Mouse (Mus musculus) embryonic fibroblast, embryonic 13.5 days (primary cell): ENCODE measurements at regions not wholly inside any gene's neighbourhood (a gene's known extent, or its start where the extent isn't known, plus 50 kb on each side); places are given as distances from the start of the nearest gene placed in this dataset.

ENCODE experiments used
- CTCF ChIP-seq: IDR thresholded peaks from 2 replicates; pipeline ENCODE4 v1.5.1; 2011; ENCODE audit warnings: mild to moderate bottlenecking, control low read depth, low read length, moderate library complexity, borderline replicate concordance; ENCODE audit not compliant: insufficient read depth
- POLR2A ChIP-seq: IDR thresholded peaks from 2 replicates; pipeline ENCODE4 v1.6.1; 2011; ENCODE audit warnings: low read depth, mild to moderate bottlenecking, control low read depth, low read length, moderate library complexity

DNA sequence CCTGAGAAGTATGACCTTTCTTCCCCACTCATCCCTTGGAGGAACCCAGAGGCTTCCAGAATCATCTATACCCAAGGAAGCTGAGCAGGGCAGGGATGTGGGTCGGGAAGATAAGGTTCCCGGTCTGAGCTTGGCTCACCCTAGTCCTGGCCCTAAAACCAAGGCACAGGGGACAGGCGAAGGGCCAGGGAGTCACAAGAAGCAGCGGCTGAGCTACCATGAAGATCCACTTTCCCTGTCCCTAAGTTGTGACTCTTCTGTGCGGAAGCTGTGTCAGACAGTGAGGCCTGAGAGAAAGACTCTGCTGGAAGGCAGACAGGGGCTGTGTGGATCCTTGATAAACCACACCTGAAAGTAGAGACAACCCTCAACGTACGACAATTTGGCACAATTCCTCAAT lies 64.1 kb upstream of the Runx3 start:
- TF ChIP-seq CTCF (no peak), POLR2A (no peak)
